In genomic region chr1:97962134-97962533, GRCm38 (mm10) we compare ENCODE assay signal across 24 mouse cellular contexts.
DNase-seq lines count a peak whose midpoint lies in the region; ATAC-seq and TF ChIP-seq lines count a peak whose summit lies in the region.
"Had no signal": no experiment of that assay in that cellular context is flagged by ENCODE, and none has a peak within 500 bp of the region (broad histone marks: within the 10 kb centered on the region; RNA-seq: fewer than 3 reads in every experiment).

No protein-coding gene starts in this region.

- no peak overlapping the region for H3K4me3 ChIP-seq in layer of hippocampus, adult 2 months
- H3K4me3 ChIP-seq in midbrain, embryonic 11.5 days (ENCODE audit: low read depth, low read length) = no peak overlapping the region
- no peak overlapping the region for H3K4me3 ChIP-seq in intestine, embryonic 15.5 days (replicated peaks)
- H3K4me3 ChIP-seq: embryonic facial prominence, embryonic 12.5 days; erythroblast, embryonic 14.5 days; forebrain, embryonic 15.5 days; heart, adult 2 months; limb, embryonic 12.5 days; lung, embryonic 15.5 days; midbrain, embryonic 10.5 days had no signal

- no peak for TF ChIP-seq CTCF in layer of hippocampus, adult 2 months (conservative IDR thresholded peaks at IDR 0.05)

- H3K36me3 ChIP-seq in midbrain, embryonic 11.5 days (ENCODE audit: control insufficient read depth, insufficient read depth, low read length) = no peaks in the 10 kb centered on the region
- no peaks in the 10 kb centered on the region for H3K36me3 ChIP-seq in intestine, embryonic 15.5 days
- H3K36me3 ChIP-seq: embryonic facial prominence, embryonic 12.5 days; forebrain, embryonic 15.5 days; limb, embryonic 12.5 days; lung, embryonic 15.5 days; midbrain, embryonic 10.5 days had no signal

- H3K4me2 ChIP-seq in midbrain, embryonic 11.5 days = no peak overlapping the region
- no peak overlapping the region for H3K4me2 ChIP-seq in intestine, embryonic 15.5 days (replicated peaks)
- H3K4me2 ChIP-seq: embryonic facial prominence, embryonic 12.5 days; forebrain, embryonic 15.5 days; limb, embryonic 12.5 days; lung, embryonic 15.5 days had no signal

- DNase-seq in layer of hippocampus, adult 2 months (ENCODE audit: low spot score in 2 of 2) = no peak
- no peak for DNase-seq in layer of hippocampus, postnatal 10 days (ENCODE audit: low spot score in 2 of 2)
- peak; percentile 88 for DNase-seq in brain, adult 2 months (ENCODE audit: low read depth, low spot score)
- peak; percentile 31 to 36 for DNase-seq in frontal cortex, postnatal 14 days (ENCODE audit: low spot score in 2 of 2)
- peak; percentile 60 to 70 for DNase-seq in right cerebral cortex, adult 2 months (ENCODE audit: low spot score in 2 of 2)
- DNase-seq in midbrain, embryonic 11.5 days (ENCODE audit: low spot score, missing footprints) = no peak
- DNase-seq: cerebellum, adult 9-10 months; gastrocnemius, postnatal 14 days; heart, adult 2 months; kidney, adult 18-20 months; kidney, postnatal 10 days; thymus, postnatal 25 days had no signal

- no peaks in the 10 kb centered on the region for H3K27me3 ChIP-seq in midbrain, embryonic 11.5 days (ENCODE audit: control insufficient read depth, insufficient read depth, low read length)
- H3K27me3 ChIP-seq in intestine, embryonic 15.5 days (replicated peaks) = no peaks in the 10 kb centered on the region
- H3K27me3 ChIP-seq: embryonic facial prominence, embryonic 12.5 days; forebrain, embryonic 15.5 days; limb, embryonic 12.5 days; lung, embryonic 15.5 days had no signal

- H3K27ac ChIP-seq in layer of hippocampus, adult 2 months = peak overlapping the region; percentile 76
- H3K27ac ChIP-seq in midbrain, embryonic 11.5 days (ENCODE audit: low read depth, low read length) = no peak overlapping the region
- H3K27ac ChIP-seq in intestine, embryonic 15.5 days = no peak overlapping the region
- H3K27ac ChIP-seq: embryonic facial prominence, embryonic 12.5 days; forebrain, embryonic 15.5 days; heart, adult 2 months; limb, embryonic 12.5 days; liver, embryonic 14.5 days; lung, embryonic 15.5 days; macrophage; midbrain, embryonic 10.5 days; stomach, postnatal 0 days had no signal

- no peaks in the 10 kb centered on the region for H3K4me1 ChIP-seq in midbrain, embryonic 11.5 days (ENCODE audit: control insufficient read depth, insufficient read depth, low read length)
- no peaks in the 10 kb centered on the region for H3K4me1 ChIP-seq in intestine, embryonic 15.5 days (replicated peaks)
- H3K4me1 ChIP-seq: embryonic facial prominence, embryonic 12.5 days; forebrain, embryonic 15.5 days; limb, embryonic 12.5 days; midbrain, embryonic 10.5 days had no signal

- WGBS in midbrain, embryonic 11.5 days = 90% methylated on average over 7 of the region's 7 CpGs
- WGBS in intestine, embryonic 15.5 days = 90% methylated on average over 7 of the region's 7 CpGs

- H3K9ac ChIP-seq in midbrain, embryonic 11.5 days (ENCODE audit: low read length) = no peak overlapping the region
- H3K9ac ChIP-seq in intestine, embryonic 15.5 days = no peak overlapping the region
- H3K9ac ChIP-seq: embryonic facial prominence, embryonic 12.5 days; forebrain, embryonic 15.5 days; limb, embryonic 12.5 days; liver, embryonic 14.5 days; lung, embryonic 15.5 days had no signal

- ATAC-seq in midbrain, embryonic 11.5 days (ENCODE audit: low FRiP score) = no peak
- ATAC-seq in intestine, embryonic 15.5 days = no peak
- ATAC-seq in CD4-positive, CD25-positive, alpha-beta regulatory T cell, adult 4 months = no peak
- ATAC-seq: forebrain, embryonic 15.5 days; hindbrain, embryonic 16.5 days had no signal

- no peaks in the 10 kb centered on the region for H3K9me3 ChIP-seq in midbrain, embryonic 11.5 days (ENCODE audit: control insufficient read depth, low read length)
- H3K9me3 ChIP-seq in intestine, embryonic 15.5 days = no peaks in the 10 kb centered on the region
- H3K9me3 ChIP-seq: embryonic facial prominence, embryonic 12.5 days; forebrain, embryonic 15.5 days; limb, embryonic 12.5 days; lung, embryonic 15.5 days; midbrain, embryonic 10.5 days had no signal

Comparison
In these comparisons a context has a peak if more than half of its experiments do, and no peak if none do; other contexts are left out.
1. DNase-seq: peak in brain, adult 2 months (single experiment), frontal cortex, postnatal 14 days (2 of 2) and right cerebral cortex, adult 2 months (2 of 2); none in layer of hippocampus, adult 2 months (0 of 2), layer of hippocampus, postnatal 10 days (0 of 2) and midbrain, embryonic 11.5 days (single experiment).